ENCODE assay signal across 15 mouse cellular contexts in the genomic region with DNA sequence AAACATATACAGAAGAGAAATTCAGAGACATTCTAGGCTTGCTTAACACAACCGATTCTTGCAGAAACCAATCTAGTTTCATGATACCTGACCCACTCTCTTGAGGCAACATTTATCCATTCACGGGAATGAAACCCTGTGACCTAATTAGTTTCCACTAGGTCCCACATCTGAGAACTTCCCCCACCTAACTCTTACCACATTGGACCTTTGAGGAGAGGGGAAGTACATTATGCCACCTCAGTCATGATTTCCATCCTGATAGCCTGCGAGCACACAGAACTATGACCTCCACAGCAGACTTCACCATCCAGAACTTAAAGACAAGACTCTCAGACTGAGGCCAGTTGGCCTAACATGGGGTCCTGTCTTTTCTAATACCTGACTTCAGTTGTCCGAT.
"Had no signal": no experiment of that assay in that cellular context is flagged by ENCODE, and none has a peak within 500 bp of the region (broad histone marks: within the 10 kb centered on the region; RNA-seq: fewer than 3 reads in every experiment).

No protein-coding gene starts in this region.

- H3K4me2 ChIP-seq: liver, embryonic 11.5 days; liver, embryonic 15.5 days; midbrain, embryonic 11.5 days; midbrain, embryonic 15.5 days; neural tube, embryonic 12.5 days; stomach, embryonic 15.5 days had no signal

- H3K36me3 ChIP-seq: limb, embryonic 10.5 days; liver, embryonic 15.5 days; midbrain, embryonic 15.5 days; neural tube, embryonic 12.5 days; stomach, embryonic 15.5 days had no signal

- H3K27ac ChIP-seq: left cerebral cortex, adult 2 months; limb, embryonic 10.5 days; liver, embryonic 15.5 days; midbrain, embryonic 15.5 days; neural tube, embryonic 12.5 days; stomach, embryonic 15.5 days had no signal

- ATAC-seq: lung, postnatal 0 days; midbrain, embryonic 15.5 days had no signal

- H3K4me3 ChIP-seq: left cerebral cortex, adult 2 months; limb, embryonic 10.5 days; liver, embryonic 15.5 days; megakaryocyte, embryonic 14.5 days; midbrain, embryonic 15.5 days; neural tube, embryonic 12.5 days; stomach, embryonic 15.5 days had no signal

- H3K9ac ChIP-seq: liver, embryonic 15.5 days; midbrain, embryonic 15.5 days; neural tube, embryonic 12.5 days; stomach, embryonic 15.5 days had no signal

- H3K9me3 ChIP-seq: limb, embryonic 10.5 days; liver, embryonic 15.5 days; midbrain, embryonic 15.5 days; neural tube, embryonic 12.5 days; stomach, embryonic 15.5 days had no signal

- H3K4me1 ChIP-seq: limb, embryonic 10.5 days; liver, embryonic 15.5 days; megakaryocyte, embryonic 14.5 days; midbrain, embryonic 15.5 days; neural tube, embryonic 12.5 days; stomach, embryonic 15.5 days had no signal

- H3K27me3 ChIP-seq: liver, embryonic 15.5 days; megakaryocyte, embryonic 14.5 days; midbrain, embryonic 15.5 days; neural tube, embryonic 12.5 days; stomach, embryonic 15.5 days had no signal

- DNase-seq: kidney, postnatal 25 days; lung, adult 2 months; lung, postnatal 36 days; thymus, adult 2 months; thymus, postnatal 25 days had no signal
